Mouse (Mus musculus): ENCODE measurements around the gene Cdk1.
"Not testable (repeated sequence)": the region's sequence is repeated elsewhere in the genome, so short reads cannot be mapped to it uniquely, and the experiment has no call there.

The Cdk1 gene

GRCm38 (mm10) chr10:69352212-69353085 lies at the start of gene Cdk1:
Gene Cdk1, minus strand, starts transcription at chr10:69352938.
- DNase-seq (ENCODE audit: low read depth, low spot score), result peak; percentile 98

GRCm38 (mm10) chr10:69399814-69400385 lies 47.2 kb upstream of the Cdk1 start:
- no peak for DNase-seq (ENCODE audit: low read depth, low spot score)

- DNase-seq (ENCODE audit: low read depth, low spot score), result peak; percentile 33
These were observed 46.2 kb upstream of the Cdk1 start, which contains the start of gene Ank3 for GRCm38 (mm10) chr10:69398763-69399590. Gene Ank3, plus strand, starts transcription at chr10:69398773.

- DNase-seq (ENCODE audit: low read depth, low spot score), result peak; percentile 22
These were observed 45.5 kb upstream of the Cdk1 start for GRCm38 (mm10) chr10:69398197-69398762.

- peak; percentile 89 for DNase-seq (ENCODE audit: low read depth, low spot score)
These were observed 36.8 kb upstream of the Cdk1 start for GRCm38 (mm10) chr10:69389511-69389910.

- DNase-seq (ENCODE audit: low read depth, low spot score), result peak; percentile 65
These were observed 34.0 kb upstream of the Cdk1 start for GRCm38 (mm10) chr10:69386767-69387166.

- DNase-seq (ENCODE audit: low read depth, low spot score), result no peak
These were observed 32.4 kb upstream of the Cdk1 start for GRCm38 (mm10) chr10:69385136-69385535.

- no peak for DNase-seq (ENCODE audit: low read depth, low spot score)
These were observed 31.9 kb upstream of the Cdk1 start for GRCm38 (mm10) chr10:69384640-69385039.

GRCm38 (mm10) chr10:69383186-69383585 lies 30.4 kb upstream of the Cdk1 start:
- no peak for DNase-seq (ENCODE audit: low read depth, low spot score)

- DNase-seq (ENCODE audit: low read depth, low spot score), result peak; percentile 64
These were observed 22.4 kb upstream of the Cdk1 start for GRCm38 (mm10) chr10:69375154-69375553.

- DNase-seq (ENCODE audit: low read depth, low spot score), result peak; percentile 78
These were observed 21.2 kb upstream of the Cdk1 start for GRCm38 (mm10) chr10:69373796-69374550.

- DNase-seq (ENCODE audit: low read depth, low spot score), result no peak
These were observed 19.3 kb upstream of the Cdk1 start for GRCm38 (mm10) chr10:69372061-69372460.

GRCm38 (mm10) chr10:69371441-69371840 lies 18.7 kb upstream of the Cdk1 start:
- peak; percentile 79 for DNase-seq (ENCODE audit: low read depth, low spot score)

- DNase-seq (ENCODE audit: low read depth, low spot score), result no peak
These were observed 16.6 kb upstream of the Cdk1 start for GRCm38 (mm10) chr10:69369321-69369720.

GRCm38 (mm10) chr10:69366877-69367387 lies 14.2 kb upstream of the Cdk1 start:
- DNase-seq (ENCODE audit: low read depth, low spot score), result peak; percentile 81

- no peak for DNase-seq (ENCODE audit: low read depth, low spot score)
These were observed 13.5 kb upstream of the Cdk1 start for GRCm38 (mm10) chr10:69366208-69366607.

- DNase-seq (ENCODE audit: low read depth, low spot score), result peak; percentile 88
These were observed 6.9 kb upstream of the Cdk1 start for GRCm38 (mm10) chr10:69359666-69360065.

- not testable (repeated sequence) for DNase-seq (ENCODE audit: low read depth, low spot score)
These were observed 345 bp upstream of the Cdk1 start for GRCm38 (mm10) chr10:69353086-69353479.

GRCm38 (mm10) chr10:69351842-69352211 lies 911 bp downstream of the Cdk1 start:
- DNase-seq (ENCODE audit: low read depth, low spot score), result no peak

GRCm38 (mm10) chr10:69351071-69351841 lies 1.5 kb downstream of the Cdk1 start:
- no peak for DNase-seq (ENCODE audit: low read depth, low spot score)

Data from R1 (cell line).